Mouse (Mus musculus): ENCODE measurements around the gene Fam166b. TPM values are rescaled to one million over a fixed set of nuclear protein-coding genes. Genes with fewer than 3 reads are reported as not detected.

Gene Fam166b
- polyA plus RNA-seq, 1 experiment from 2014 or later: 0.14 TPM

- no peak for DNase-seq (ENCODE audit: low spot score)
- Histone ChIP-seq H3K27ac (replicated peaks) (no peak overlapping the region), H3K4me1 (peaks cover 36% of the 10 kb centered on the region), H3K27me3 (ENCODE audit: low read depth, poor library complexity, severe bottlenecking) (no peaks in the 10 kb centered on the region), H3K9me3 (replicated peaks) (no peaks in the 10 kb centered on the region), H3K36me3 (no peaks in the 10 kb centered on the region), H3K4me3 (no peak overlapping the region)
- 87% methylated on average over 5 of the region's 5 CpGs for WGBS
Measured at GRCm38 (mm10) chr4:43396381-43396780, 32.6 kb downstream of the Fam166b start.

DNA sequence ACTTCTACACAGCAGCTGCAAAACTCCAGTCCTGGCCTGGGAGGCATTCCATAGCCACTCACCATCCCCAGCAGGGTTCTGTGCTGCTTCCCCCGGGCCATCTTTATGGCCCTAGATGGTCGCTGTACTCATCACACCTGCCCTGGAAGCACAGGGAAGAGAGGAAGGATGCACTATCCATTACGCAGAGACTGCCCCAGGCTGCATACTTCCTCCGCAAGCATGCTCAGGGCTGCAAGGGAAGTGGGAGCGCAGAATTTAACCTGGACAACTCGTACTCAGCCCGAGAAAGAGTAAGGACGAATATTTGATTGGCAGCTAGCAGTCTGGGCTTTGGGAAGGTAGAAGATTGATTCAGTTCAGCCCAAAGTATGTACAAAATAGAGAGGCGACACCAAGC, 33.1 kb downstream of the Fam166b start:
- peaks cover 31% of the 10 kb centered on the region for H3K4me1 ChIP-seq

GRCm38 (mm10) chr4:43395147-43395546, 33.8 kb downstream of the Fam166b start:
- H3K4me1 ChIP-seq: peaks cover 24% of the 10 kb centered on the region
- H3K4me3 ChIP-seq: no peak overlapping the region

More for the DNA sequence above, 33.1 kb downstream of the Fam166b start:
- Histone ChIP-seq H3K9me3 (replicated peaks) (no peaks in the 10 kb centered on the region), H3K4me3 (no peak overlapping the region), H3K27me3 (ENCODE audit: low read depth, poor library complexity, severe bottlenecking) (no peaks in the 10 kb centered on the region), H3K27ac (replicated peaks) (no peak overlapping the region), H3K36me3 (no peaks in the 10 kb centered on the region)
- DNase-seq (ENCODE audit: low spot score): no peak
- 79% methylated on average over 9 of the region's 9 CpGs for WGBS

GRCm38 (mm10) chr4:43394345-43394891, 34.5 kb downstream of the Fam166b start:
- Histone ChIP-seq H3K4me1 (peaks cover 23% of the 10 kb centered on the region), H3K9me3 (replicated peaks) (no peaks in the 10 kb centered on the region), H3K27me3 (ENCODE audit: low read depth, poor library complexity, severe bottlenecking) (no peaks in the 10 kb centered on the region), H3K4me3 (no peak overlapping the region), H3K27ac (replicated peaks) (peak overlapping the region; percentile 46), H3K36me3 (no peaks in the 10 kb centered on the region)
- 65% methylated on average over 15 of the region's 15 CpGs for WGBS
- no peak for DNase-seq (ENCODE audit: low spot score)

More at GRCm38 (mm10) chr4:43395147-43395546, 33.8 kb downstream of the Fam166b start:
- 91% methylated on average over 5 of the region's 5 CpGs for WGBS
- no peak for DNase-seq (ENCODE audit: low spot score)
- H3K36me3 ChIP-seq: no peaks in the 10 kb centered on the region
- peak overlapping the region; percentile 46; the same call in 1 of the 2 replicates for H3K27ac ChIP-seq (replicated peaks)
- H3K27me3 ChIP-seq (ENCODE audit: low read depth, poor library complexity, severe bottlenecking): no peaks in the 10 kb centered on the region
- H3K9me3 ChIP-seq (replicated peaks): no peaks in the 10 kb centered on the region

- no peak overlapping the region for H3K27ac ChIP-seq (replicated peaks)
- no peaks in the 10 kb centered on the region for H3K9me3 ChIP-seq (replicated peaks)
- H3K4me3 ChIP-seq: no peak overlapping the region
- no peaks in the 10 kb centered on the region for H3K36me3 ChIP-seq
- peaks cover 8% of the 10 kb centered on the region; the same call in 1 of the 2 replicates for H3K4me1 ChIP-seq
- no peak for DNase-seq (ENCODE audit: low spot score)
- no peaks in the 10 kb centered on the region for H3K27me3 ChIP-seq (ENCODE audit: low read depth, poor library complexity, severe bottlenecking)
- WGBS: 82% methylated on average over 3 of the region's 3 CpGs
Measured at GRCm38 (mm10) chr4:43391521-43392050, 37.3 kb downstream of the Fam166b start.

GRCm38 (mm10) chr4:43389845-43390440, 39.0 kb downstream of the Fam166b start:
- WGBS: 72% methylated on average over 9 of the region's 9 CpGs
- no peak for DNase-seq (ENCODE audit: low spot score)
- no peak overlapping the region for H3K27ac ChIP-seq (replicated peaks)
- H3K4me3 ChIP-seq: no peak overlapping the region
- H3K27me3 ChIP-seq (ENCODE audit: low read depth, poor library complexity, severe bottlenecking): no peaks in the 10 kb centered on the region
- H3K9me3 ChIP-seq (replicated peaks): no peaks in the 10 kb centered on the region
- no peaks in the 10 kb centered on the region for H3K36me3 ChIP-seq
- peaks cover 8% of the 10 kb centered on the region; the same call in 1 of the 2 replicates for H3K4me1 ChIP-seq

GRCm38 (mm10) chr4:43389390-43389789, 39.5 kb downstream of the Fam166b start:
- Histone ChIP-seq H3K4me3 (no peak overlapping the region), H3K27ac (replicated peaks) (no peak overlapping the region), H3K27me3 (ENCODE audit: low read depth, poor library complexity, severe bottlenecking) (no peaks in the 10 kb centered on the region), H3K4me1 (peaks cover 5% of the 10 kb centered on the region; the same call in 1 of the 2 replicates), H3K9me3 (replicated peaks) (no peaks in the 10 kb centered on the region), H3K36me3 (no peaks in the 10 kb centered on the region)
- DNase-seq (ENCODE audit: low spot score): no peak
- WGBS: 87% methylated on average over 2 of the region's 2 CpGs

DNA sequence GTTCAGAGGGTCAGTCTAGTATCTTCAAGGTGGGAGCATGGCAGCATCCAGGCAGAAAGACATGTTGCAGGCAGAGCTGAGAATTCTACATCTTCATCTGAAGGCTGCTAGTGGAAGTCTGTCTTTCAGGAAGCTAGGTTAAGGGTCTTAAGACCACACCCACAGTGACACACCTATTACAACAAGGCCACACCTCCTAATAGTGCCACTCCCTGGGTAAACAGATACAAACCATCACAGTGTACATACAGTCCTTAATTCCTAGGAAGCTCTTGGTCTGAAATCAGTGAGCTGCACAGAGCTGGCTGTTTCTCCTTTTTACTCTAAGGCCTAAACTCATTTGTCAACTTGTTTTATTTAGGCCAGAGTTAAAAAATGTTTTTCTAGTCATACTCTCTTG, 42.0 kb downstream of the Fam166b start:
- no peaks in the 10 kb centered on the region for H3K9me3 ChIP-seq (replicated peaks)
- H3K4me1 ChIP-seq: peaks cover 9% of the 10 kb centered on the region
- H3K27ac ChIP-seq (replicated peaks): no peak overlapping the region
- no peak for DNase-seq (ENCODE audit: low spot score)
- H3K27me3 ChIP-seq (ENCODE audit: low read depth, poor library complexity, severe bottlenecking): no peaks in the 10 kb centered on the region
- H3K36me3 ChIP-seq: no peaks in the 10 kb centered on the region
- no peak overlapping the region for H3K4me3 ChIP-seq

DNA sequence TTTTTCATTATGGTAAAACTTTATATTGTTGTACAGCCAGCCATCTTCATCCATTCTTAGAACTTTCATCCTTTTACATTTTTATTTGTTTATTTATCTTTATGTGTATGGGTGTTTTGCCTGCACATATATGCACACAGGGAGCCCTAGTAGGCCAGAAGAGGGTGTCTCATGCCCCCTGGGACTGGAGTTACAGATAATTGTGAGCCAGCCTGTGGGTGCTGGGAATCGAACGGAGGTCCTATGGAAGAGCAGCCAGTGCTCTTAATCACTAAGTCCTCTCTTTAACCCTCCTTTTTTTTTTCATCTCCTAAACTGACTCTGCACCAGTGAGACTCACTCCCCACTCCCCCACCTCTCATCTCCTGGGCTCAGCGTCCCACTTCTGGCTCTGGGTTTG, 44.4 kb downstream of the Fam166b start:
- no peaks in the 10 kb centered on the region for H3K9me3 ChIP-seq (replicated peaks)
- peaks cover 22% of the 10 kb centered on the region for H3K27me3 ChIP-seq (ENCODE audit: low read depth, poor library complexity, severe bottlenecking)
- no peak overlapping the region for H3K4me3 ChIP-seq
- peaks cover 25% of the 10 kb centered on the region for H3K4me1 ChIP-seq
- 91% methylated on average over 3 of the region's 3 CpGs for WGBS
- no peaks in the 10 kb centered on the region for H3K36me3 ChIP-seq
- no peak overlapping the region for H3K27ac ChIP-seq (replicated peaks)
- DNase-seq (ENCODE audit: low spot score): no peak

DNA sequence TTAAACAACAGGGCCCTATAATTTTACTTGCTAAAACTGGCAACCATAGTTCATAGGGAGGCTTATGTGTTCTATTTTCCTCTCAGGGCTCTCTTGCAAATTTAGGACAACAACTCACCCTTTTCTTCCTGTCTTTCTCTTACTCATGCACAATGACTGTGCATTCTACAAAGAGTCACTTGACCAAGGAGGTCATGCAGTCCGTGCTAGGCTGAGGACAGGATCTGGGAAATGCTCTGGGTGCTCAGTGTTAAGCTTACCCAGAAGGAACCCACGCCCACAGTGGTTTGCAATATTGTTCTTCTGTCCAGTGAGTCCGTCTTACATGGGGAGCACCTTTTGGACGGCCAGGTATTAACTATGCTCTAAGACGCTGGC, 44.9 kb downstream of the Fam166b start:
- Histone ChIP-seq H3K36me3 (no peaks in the 10 kb centered on the region), H3K9me3 (replicated peaks) (no peaks in the 10 kb centered on the region), H3K27ac (replicated peaks) (no peak overlapping the region), H3K4me1 (peaks cover 25% of the 10 kb centered on the region), H3K27me3 (ENCODE audit: low read depth, poor library complexity, severe bottlenecking) (peaks cover 25% of the 10 kb centered on the region), H3K4me3 (no peak overlapping the region)
- WGBS: 88% methylated on average over 5 of the region's 5 CpGs
- no peak for DNase-seq (ENCODE audit: low spot score)

- Histone ChIP-seq H3K27me3 (ENCODE audit: low read depth, poor library complexity, severe bottlenecking) (peaks cover 25% of the 10 kb centered on the region), H3K4me1 (peaks cover 25% of the 10 kb centered on the region), H3K27ac (replicated peaks) (no peak overlapping the region), H3K9me3 (replicated peaks) (no peaks in the 10 kb centered on the region), H3K36me3 (no peaks in the 10 kb centered on the region), H3K4me3 (no peak overlapping the region)
- WGBS: 82% methylated on average over 11 of the region's 11 CpGs
- no peak for DNase-seq (ENCODE audit: low spot score)
Measured at GRCm38 (mm10) chr4:43383246-43384082, 45.5 kb downstream of the Fam166b start.

DNA sequence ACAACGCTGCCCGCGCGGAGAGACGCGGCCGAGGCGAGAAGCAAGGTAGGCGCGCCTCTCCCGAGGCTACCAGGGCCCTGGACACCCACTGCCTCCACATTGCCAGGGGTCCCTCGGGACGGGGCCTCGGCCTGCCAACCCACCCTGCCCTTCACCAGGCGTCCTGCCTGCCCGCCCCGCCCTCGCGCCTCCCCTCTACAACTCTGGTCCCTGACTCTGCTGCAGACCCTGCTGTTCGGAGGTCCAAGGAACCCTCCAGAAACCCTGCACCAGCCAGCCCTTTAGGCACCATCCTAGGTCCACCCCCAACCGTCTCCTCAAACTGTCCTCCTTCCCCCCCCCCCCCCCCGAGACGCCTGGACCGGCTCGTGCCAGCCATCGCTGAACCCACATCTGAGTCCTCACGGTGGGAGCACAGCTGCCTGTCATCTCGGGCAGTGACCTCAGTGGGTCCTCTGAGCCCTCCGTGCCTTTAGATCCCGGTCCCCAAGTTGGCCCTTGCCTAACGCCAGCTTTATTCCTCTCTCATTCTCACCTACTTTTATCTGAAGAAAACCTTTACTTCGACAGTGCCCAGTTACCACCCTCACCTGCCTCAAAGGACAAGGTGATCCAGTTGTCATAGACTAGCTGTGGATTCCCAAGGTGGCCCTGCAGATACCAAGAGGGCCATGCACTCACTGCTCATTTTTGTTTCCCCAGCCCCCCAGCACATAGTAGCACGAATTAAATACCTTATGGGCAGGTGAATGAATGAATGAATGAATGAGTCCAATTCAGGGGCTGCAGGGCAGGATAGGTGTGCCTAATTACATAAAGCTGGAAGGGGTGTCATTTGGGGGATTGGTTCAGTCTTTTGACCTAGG, 46.5 kb downstream of the Fam166b start:
- Histone ChIP-seq H3K27ac (replicated peaks) (peak overlapping the region; percentile 87), H3K27me3 (ENCODE audit: low read depth, poor library complexity, severe bottlenecking) (peaks cover 25% of the 10 kb centered on the region), H3K4me1 (peaks cover 25% of the 10 kb centered on the region), H3K9me3 (replicated peaks) (no peaks in the 10 kb centered on the region), H3K36me3 (no peaks in the 10 kb centered on the region), H3K4me3 (peak overlapping the region; percentile 82)
- WGBS: 9% methylated on average over 32 of the region's 33 CpGs
- DNase-seq (ENCODE audit: low spot score): no peak
